Mouse (Mus musculus) limb, embryonic 13.5 days (tissue): ENCODE measurements around the gene Cep83. TPM values are rescaled to one million over a fixed set of nuclear protein-coding genes. Genes with fewer than 3 reads are reported as not detected.

Source experiments
- ATAC-seq: fragments of 200-750 bp; cut with Nextera tagmentation; 2 replicates; pipeline ENCODE4 v1.8.0; 2017; ENCODE audit warnings: low read depth, moderate number of reproducible peaks, moderate TSS enrichment; ENCODE audit not compliant: low FRiP score
- H3K27ac ChIP-seq: fragments of 300-500 bp; sonication (generic); 2 replicates; pipeline ENCODE4 v1.5.1; 2015; ENCODE audit warnings: inconsistent platforms, mild to moderate bottlenecking, moderate library complexity
- H3K27me3 ChIP-seq: fragments of 300-500 bp; sonication (generic); 2 replicates; pipeline ENCODE4 v1.6.1; 2015; ENCODE audit warnings: mild to moderate bottlenecking, inconsistent platforms
- H3K36me3 ChIP-seq: fragments of 300-500 bp; sonication (generic); 2 replicates; pipeline ENCODE4 v1.6.1; 2015; ENCODE audit warnings: inconsistent platforms, mild to moderate bottlenecking, moderate library complexity
- H3K4me1 ChIP-seq: fragments of 300-500 bp; sonication (generic); 2 replicates; pipeline ENCODE4 v1.6.1; 2015; ENCODE audit warnings: inconsistent platforms
- H3K4me2 ChIP-seq: fragments of 300-500 bp; sonication (generic); replicated peaks from 2 replicates; pipeline ENCODE4 v1.6.1; 2015; ENCODE audit warnings: inconsistent platforms, mild to moderate bottlenecking, moderate library complexity
- H3K4me3 ChIP-seq: fragments of 300-500 bp; sonication (generic); 2 replicates; pipeline ENCODE4 v1.5.1; 2015; ENCODE audit warnings: moderate library complexity, mild to moderate bottlenecking, inconsistent platforms
- H3K9ac ChIP-seq: fragments of 300-500 bp; sonication (generic); 2 replicates; pipeline ENCODE4 v1.6.1; 2015; ENCODE audit warnings: mild to moderate bottlenecking, inconsistent platforms
- H3K9me3 ChIP-seq: fragments of 300-500 bp; sonication (generic); 2 replicates; pipeline ENCODE4 v1.6.1; 2016; ENCODE audit warnings: inconsistent platforms
- WGBS: fragments of 180-500 bp; shearing (Covaris S2); methylation state at CpG from one replicate; pipeline ENCODE4 v1.1.7; 2015; 5-methylcytosine and 5-hydroxymethylcytosine counted together
- polyA plus RNA-seq: library from polyadenylated mRNA; unstranded; fragments of >200 nt; fragmentation: Nextera tagmentation; extraction: Ambion mirVana; gene quantifications from 2 replicates; pipeline ENCODE4 v1.2.1, GENCODE M21; 2015

Gene Cep83
- polyA plus RNA-seq, 1 experiment from 2014 or later = 22.6 TPM

- H3K27ac ChIP-seq = no peak overlapping the region
- ATAC-seq = no peak
- no peaks in the 10 kb centered on the region; the same call in 1 of the 2 replicates for H3K27me3 ChIP-seq
- H3K4me2 ChIP-seq = no peak overlapping the region
- H3K9me3 ChIP-seq = no peaks in the 10 kb centered on the region
- WGBS = 79% methylated on average over 7 of the region's 7 CpGs
- H3K36me3 ChIP-seq = no peaks in the 10 kb centered on the region
- no peak overlapping the region for H3K4me3 ChIP-seq
- peaks cover 4% of the 10 kb centered on the region; the same call in 1 of the 2 replicates for H3K4me1 ChIP-seq
- no peak overlapping the region for H3K9ac ChIP-seq
These were observed 121.6 kb downstream of the Cep83 start for GRCm38 (mm10) chr10:94809946-94810472.

GRCm38 (mm10) chr10:94811907-94812851 lies 123.7 kb downstream of the Cep83 start:
- ATAC-seq = no peak
- Histone ChIP-seq H3K9ac (no peak overlapping the region), H3K4me1 (peaks cover 16% of the 10 kb centered on the region), H3K27me3 (no peaks in the 10 kb centered on the region; the same call in 1 of the 2 replicates), H3K27ac (no peak overlapping the region), H3K4me3 (no peak overlapping the region), H3K9me3 (no peaks in the 10 kb centered on the region), H3K36me3 (no peaks in the 10 kb centered on the region), H3K4me2 (no peak overlapping the region)
- WGBS = 67% methylated on average over 17 of the region's 17 CpGs

GRCm38 (mm10) chr10:94818127-94818526 lies 129.7 kb downstream of the Cep83 start:
- H3K9me3 ChIP-seq = no peaks in the 10 kb centered on the region
- no peak overlapping the region for H3K9ac ChIP-seq
- H3K27ac ChIP-seq = no peak overlapping the region
- no peak for ATAC-seq
- no peaks in the 10 kb centered on the region for H3K36me3 ChIP-seq
- peaks cover 34% of the 10 kb centered on the region for H3K4me1 ChIP-seq
- no peak overlapping the region for H3K4me3 ChIP-seq
- H3K4me2 ChIP-seq = no peak overlapping the region
- no peaks in the 10 kb centered on the region for H3K27me3 ChIP-seq
- WGBS = 83% methylated on average over 3 of the region's 3 CpGs

- no peak for ATAC-seq
- Histone ChIP-seq H3K9me3 (no peaks in the 10 kb centered on the region), H3K4me3 (no peak overlapping the region), H3K4me2 (no peak overlapping the region), H3K27ac (no peak overlapping the region), H3K27me3 (no peaks in the 10 kb centered on the region), H3K9ac (no peak overlapping the region), H3K36me3 (no peaks in the 10 kb centered on the region), H3K4me1 (peaks cover 39% of the 10 kb centered on the region)
- 81% methylated on average over 17 of the region's 17 CpGs for WGBS
These were observed 130.6 kb downstream of the Cep83 start for GRCm38 (mm10) chr10:94818781-94819665.

- H3K4me2 ChIP-seq = peak overlapping the region; percentile 51
- 6% methylated on average over 11 of the region's 11 CpGs for whole genome bisulfite sequencing
These were observed 135.7 kb downstream of the Cep83 start for GRCm38 (mm10) chr10:94823971-94824760.

GRCm38 (mm10) chr10:94825951-94826350 lies 137.5 kb downstream of the Cep83 start:
- Histone ChIP-seq H3K4me2 (no peak overlapping the region), H3K27me3 (no peaks in the 10 kb centered on the region), H3K9ac (no peak overlapping the region), H3K36me3 (no peaks in the 10 kb centered on the region), H3K27ac (no peak overlapping the region), H3K9me3 (no peaks in the 10 kb centered on the region), H3K4me1 (peaks cover 71% of the 10 kb centered on the region), H3K4me3 (no peak overlapping the region)
- ATAC-seq = no peak
- WGBS = 94% methylated on average over 2 of the region's 2 CpGs

More at GRCm38 (mm10) chr10:94823971-94824760, 135.7 kb downstream of the Cep83 start:
- no peak overlapping the region for H3K4me3 ChIP-seq
- H3K27me3 ChIP-seq = no peaks in the 10 kb centered on the region
- no peak overlapping the region for H3K9ac ChIP-seq
- peak overlapping the region; percentile 85 for H3K27ac ChIP-seq
- H3K4me1 ChIP-seq = peaks cover 64% of the 10 kb centered on the region
- no peaks in the 10 kb centered on the region for H3K9me3 ChIP-seq
- ATAC-seq = peak; percentile 74
- H3K36me3 ChIP-seq = no peaks in the 10 kb centered on the region

GRCm38 (mm10) chr10:94826436-94826835 lies 138.0 kb downstream of the Cep83 start:
- no peak overlapping the region for H3K4me2 ChIP-seq
- no peak overlapping the region for H3K4me3 ChIP-seq
- H3K27ac ChIP-seq = no peak overlapping the region
- no peaks in the 10 kb centered on the region for H3K27me3 ChIP-seq
- ATAC-seq = no peak
- H3K9me3 ChIP-seq = no peaks in the 10 kb centered on the region
- WGBS = 70% methylated on average over 12 of the region's 12 CpGs
- peaks cover 71% of the 10 kb centered on the region for H3K4me1 ChIP-seq
- no peak overlapping the region for H3K9ac ChIP-seq
- no peaks in the 10 kb centered on the region for H3K36me3 ChIP-seq

- Histone ChIP-seq H3K36me3 (no peaks in the 10 kb centered on the region), H3K27me3 (no peaks in the 10 kb centered on the region), H3K4me2 (no peak overlapping the region), H3K27ac (no peak overlapping the region), H3K9me3 (no peaks in the 10 kb centered on the region), H3K9ac (no peak overlapping the region), H3K4me1 (peaks cover 71% of the 10 kb centered on the region), H3K4me3 (no peak overlapping the region)
- WGBS = 74% methylated on average over 10 of the region's 10 CpGs
- ATAC-seq = no peak
These were observed 138.9 kb downstream of the Cep83 start for GRCm38 (mm10) chr10:94827325-94827724.

- Histone ChIP-seq H3K4me2 (no peak overlapping the region), H3K36me3 (no peaks in the 10 kb centered on the region), H3K27ac (no peak overlapping the region), H3K4me3 (no peak overlapping the region), H3K27me3 (no peaks in the 10 kb centered on the region), H3K9ac (no peak overlapping the region), H3K9me3 (no peaks in the 10 kb centered on the region), H3K4me1 (peaks cover 63% of the 10 kb centered on the region)
- 84% methylated on average over 14 of the region's 14 CpGs for WGBS
- no peak for ATAC-seq
These were observed 139.7 kb downstream of the Cep83 start for GRCm38 (mm10) chr10:94827890-94828733.

- ATAC-seq = no peak
- no peaks in the 10 kb centered on the region for H3K9me3 ChIP-seq
- WGBS = 91% methylated on average over 7 of the region's 7 CpGs
- H3K4me1 ChIP-seq = peaks cover 56% of the 10 kb centered on the region
- H3K36me3 ChIP-seq = no peaks in the 10 kb centered on the region
- no peak overlapping the region for H3K27ac ChIP-seq
- H3K4me3 ChIP-seq = no peak overlapping the region
- H3K27me3 ChIP-seq = no peaks in the 10 kb centered on the region
- H3K4me2 ChIP-seq = 0 out of 2 replicates have a peak overlapping the region, but pooled peaks have one; percentile 25
- H3K9ac ChIP-seq = no peak overlapping the region
These were observed 140.3 kb downstream of the Cep83 start for GRCm38 (mm10) chr10:94828734-94829230.
